Mouse (Mus musculus): ENCODE data around the gene Grrp1.

GRCm38 (mm10) chr4:134263191-134263590, 9.3 kb upstream of the Grrp1 start:
- TF ChIP-seq POLR2A (IDR thresholded peaks at IDR 0.05; ENCODE audit: control insufficient read depth, low read depth, low read length) (no peak), CTCF (IDR thresholded peaks at IDR 0.05; ENCODE audit: control insufficient read depth, insufficient read depth, insufficient replicate concordance, low read depth, low read length) (peak; percentile 83; the same call in 1 of the 2 replicates)
